Mouse (Mus musculus) cerebellum, adult 2 months (tissue): ENCODE measurements at regions not wholly inside any gene's neighbourhood (a gene's known extent, or its start where the extent isn't known, plus 50 kb on each side); places are given as distances from the start of the nearest gene placed in this dataset.

Experiments used
- CTCF ChIP-seq: fragments of 200-500 bp; IDR thresholded peaks from 2 replicates; pipeline ENCODE4 v1.5.1; 2011; ENCODE audit warnings: low read depth, mild to moderate bottlenecking, control low read depth, low read length, moderate library complexity, borderline replicate concordance; ENCODE audit not compliant: insufficient read depth
- POLR2A ChIP-seq: fragments of 200-500 bp; IDR thresholded peaks from 2 replicates; pipeline ENCODE4 v1.6.1; 2011; ENCODE audit warnings: low read length, control low read depth, borderline replicate concordance; ENCODE audit not compliant: insufficient read depth

DNA sequence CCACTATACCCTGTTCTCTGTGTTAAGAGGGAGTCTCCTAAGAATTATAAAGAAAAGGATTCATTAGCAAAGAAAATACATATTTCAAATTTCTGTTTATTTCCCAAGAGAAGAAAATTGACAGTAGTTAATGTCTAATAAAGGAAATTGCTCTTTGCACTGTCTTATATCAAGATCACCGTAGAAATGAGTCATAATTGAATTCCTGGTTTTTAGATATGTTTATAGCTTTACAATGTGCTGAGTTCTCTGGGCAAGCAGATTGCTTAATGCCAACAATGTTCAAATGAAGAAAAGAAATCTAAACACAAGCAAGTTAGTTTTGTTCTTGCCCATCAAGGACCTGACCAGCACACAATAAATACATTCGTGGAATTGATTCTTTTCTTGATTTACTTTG is 350.1 kb upstream of the Cited2 start:
- TF ChIP-seq CTCF (no peak), POLR2A (no peak)
